Mouse (Mus musculus) stomach, postnatal 0 days (tissue): ENCODE results near the gene Arl8b. TPM values are rescaled to one million over a fixed set of nuclear protein-coding genes. Genes with fewer than 3 reads are reported as not detected.

ENCODE experiments used
- ATAC-seq: fragments of 200-750 bp; cut with Nextera tagmentation; 2 replicates; pipeline ENCODE4 v1.8.0; 2017; ENCODE audit not compliant: low FRiP score, low TSS enrichment
- DNase-seq: peaks from one replicate; pipeline ENCODE4 v3.0.0-alpha.2; 2016; ENCODE audit warnings: low spot score
- H3K27ac ChIP-seq: fragments of 300-500 bp; sonication (generic); replicated peaks from 2 replicates; pipeline ENCODE4 v1.5.1; 2014; ENCODE audit warnings: mild to moderate bottlenecking, control low read depth
- H3K27me3 ChIP-seq: fragments of 300-500 bp; sonication (generic); 2 replicates; pipeline ENCODE4 v1.6.1; 2014; ENCODE audit warnings: low read length; ENCODE audit not compliant: control insufficient read depth, insufficient read depth
- H3K36me3 ChIP-seq: fragments of 300-500 bp; sonication (generic); 2 replicates; pipeline ENCODE4 v1.6.1; 2014; ENCODE audit warnings: low read length, mixed read lengths; ENCODE audit not compliant: control insufficient read depth, insufficient read depth
- H3K4me1 ChIP-seq: fragments of 300-500 bp; sonication (generic); replicated peaks from 2 replicates; pipeline ENCODE4 v1.6.1; 2014; ENCODE audit warnings: antibody characterized with exemption; ENCODE audit not compliant: control insufficient read depth, insufficient read depth
- H3K4me2 ChIP-seq: fragments of 300-500 bp; sonication (generic); replicated peaks from 2 replicates; pipeline ENCODE4 v1.6.1; 2014; ENCODE audit warnings: low read depth, mild to moderate bottlenecking, control low read depth, moderate library complexity
- H3K4me3 ChIP-seq: fragments of 300-500 bp; sonication (generic); 2 replicates; pipeline ENCODE4 v1.5.1; 2014; ENCODE audit warnings: low read depth, low read length, control low read depth
- H3K9ac ChIP-seq: fragments of 300-500 bp; sonication (generic); 2 replicates; pipeline ENCODE4 v1.6.1; 2014; ENCODE audit warnings: mild to moderate bottlenecking, low read length, control low read depth, mixed read lengths
- H3K9me3 ChIP-seq: fragments of 300-500 bp; sonication (generic); 2 replicates; pipeline ENCODE4 v1.6.1; 2016; ENCODE audit warnings: low read length; ENCODE audit not compliant: control insufficient read depth
- CTCF ChIP-seq: IDR thresholded peaks from 2 replicates; pipeline ENCODE4 v1.5.1; 2016; ENCODE audit warnings: antibody characterized with exemption, low read depth, mild to moderate bottlenecking, moderate library complexity
- EP300 ChIP-seq: optimal IDR thresholded peaks from 2 replicates; pipeline ENCODE3; 2016; ENCODE audit warnings: antibody characterized with exemption
- WGBS: fragments of 180-500 bp; shearing (Covaris S2); extraction: QIAGEN DNeasy Blood & Tissue Kit; methylation state at CpG from one replicate; pipeline ENCODE4 v1.1.7; 2014; 5-methylcytosine and 5-hydroxymethylcytosine counted together
- polyA plus RNA-seq: library from polyadenylated mRNA; unstranded; fragments of >200 nt; fragmentation: Nextera tagmentation; extraction: Ambion mirVana; gene quantifications from 2 replicates; pipeline ENCODE4 v1.2.1, GENCODE M21; 2015

Arl8b gene
- polyA plus RNA-seq, result 57.5 and 60.5 TPM in 2 replicates

DNA sequence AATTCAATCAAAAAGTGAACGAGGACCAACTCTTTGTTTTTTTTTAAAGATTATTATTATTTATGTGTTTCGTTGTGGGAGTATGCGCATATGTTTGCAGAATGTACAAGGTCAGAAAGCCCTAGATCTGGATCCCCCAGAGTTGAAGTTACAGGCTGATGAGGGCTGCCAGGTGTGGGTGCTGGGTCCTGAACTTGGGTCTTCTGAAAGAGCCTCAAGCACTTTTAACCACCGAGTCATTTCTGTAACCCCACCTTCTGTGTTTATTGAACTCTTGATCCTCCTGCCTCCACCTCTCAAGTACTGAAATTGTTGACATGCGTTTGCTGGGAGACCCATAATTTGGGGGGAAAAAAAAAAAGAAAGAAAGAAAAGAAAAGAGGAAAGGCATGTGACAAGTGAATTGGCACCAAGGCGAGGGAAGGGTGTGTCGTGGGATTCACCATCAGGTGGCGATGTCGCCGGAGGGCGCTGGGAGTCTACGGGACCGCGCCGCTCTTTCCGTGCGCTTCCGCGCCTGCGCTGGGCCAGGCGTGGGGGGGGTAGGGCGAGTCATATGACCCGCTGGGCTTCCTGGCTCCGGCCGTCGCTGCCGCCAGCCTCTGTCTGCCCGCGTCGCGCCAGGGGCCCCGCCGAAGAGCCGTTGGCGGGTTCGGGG is at the start of gene Arl8b:
TSS of gene Arl8b (plus strand) at position 574 of the 658 bp plus-strand sequence.
- H3K4me1 ChIP-seq, result peaks cover 4% of the 10 kb centered on the region; the same call in 1 of the 2 replicates
- H3K27me3 ChIP-seq, result no peaks in the 10 kb centered on the region
- TF ChIP-seq CTCF (peak; percentile 96), EP300 (no peak)
- WGBS, result 12% methylated on average over 28 of the region's 36 CpGs
- H3K4me3 ChIP-seq, result peak within 1 kb of the TSS; percentile 100
- peak within 1 kb of the TSS; percentile 95 for H3K27ac ChIP-seq
- H3K4me2 ChIP-seq, result peak within 1 kb of the TSS; percentile 84
- DNase-seq, result peak; percentile 97
- ATAC-seq, result peak; percentile 96
- H3K36me3 ChIP-seq, result no peaks in the 10 kb centered on the region
- no peaks in the 10 kb centered on the region for H3K9me3 ChIP-seq
- H3K9ac ChIP-seq, result peak within 1 kb of the TSS; percentile 99

DNA sequence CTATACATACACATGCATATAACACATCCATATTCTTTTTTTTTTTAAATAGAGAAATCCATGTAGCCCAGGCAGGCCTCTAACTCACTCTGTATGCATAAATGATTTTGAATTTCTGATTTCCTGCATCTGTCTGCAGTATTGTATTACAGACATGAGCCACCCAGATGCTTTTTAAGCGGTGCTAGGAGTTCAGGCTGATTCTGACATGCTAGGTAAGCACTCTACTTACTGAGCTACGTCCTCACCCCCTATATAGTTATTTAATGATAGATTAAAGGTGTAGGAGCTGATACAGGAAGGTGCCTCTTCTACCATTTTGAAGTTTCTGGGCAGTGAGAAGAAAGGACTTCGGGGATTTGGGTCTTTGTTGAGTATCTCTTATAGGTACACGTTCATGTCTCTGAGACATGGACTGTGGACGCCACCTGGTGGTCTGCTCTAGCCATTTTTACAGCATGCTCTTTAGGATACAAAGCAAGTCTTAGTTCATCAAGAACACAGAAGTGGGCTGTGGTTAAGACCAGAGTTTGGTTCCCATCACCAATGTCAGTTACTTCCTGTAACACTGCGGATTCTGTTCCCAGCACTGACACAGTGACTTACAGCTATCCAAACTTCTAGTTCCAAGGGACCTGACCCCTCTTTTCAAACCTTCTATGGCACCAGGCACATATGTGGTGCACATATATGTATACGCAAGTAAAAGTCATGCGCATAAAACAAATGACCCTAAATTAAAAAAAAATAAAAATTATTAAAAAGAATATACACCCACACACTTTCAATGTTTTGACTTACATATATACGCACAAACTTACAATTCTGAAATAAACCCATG is 46.8 kb upstream of the Arl8b start:
- peak; percentile 65; the same call in 1 of the 2 replicates for ATAC-seq
- H3K27ac ChIP-seq, result no peak overlapping the region
- H3K9ac ChIP-seq, result no peak overlapping the region
- H3K4me1 ChIP-seq, result no peaks in the 10 kb centered on the region
- 49% methylated on average over 9 of the region's 9 CpGs for WGBS
- peak; percentile 80 for DNase-seq
- H3K9me3 ChIP-seq, result no peaks in the 10 kb centered on the region
- TF ChIP-seq EP300, result no peak
- TF ChIP-seq CTCF, result peak; percentile 87
- no peak overlapping the region for H3K4me3 ChIP-seq
- no peaks in the 10 kb centered on the region for H3K36me3 ChIP-seq
- no peaks in the 10 kb centered on the region for H3K27me3 ChIP-seq
- no peak overlapping the region for H3K4me2 ChIP-seq

DNA sequence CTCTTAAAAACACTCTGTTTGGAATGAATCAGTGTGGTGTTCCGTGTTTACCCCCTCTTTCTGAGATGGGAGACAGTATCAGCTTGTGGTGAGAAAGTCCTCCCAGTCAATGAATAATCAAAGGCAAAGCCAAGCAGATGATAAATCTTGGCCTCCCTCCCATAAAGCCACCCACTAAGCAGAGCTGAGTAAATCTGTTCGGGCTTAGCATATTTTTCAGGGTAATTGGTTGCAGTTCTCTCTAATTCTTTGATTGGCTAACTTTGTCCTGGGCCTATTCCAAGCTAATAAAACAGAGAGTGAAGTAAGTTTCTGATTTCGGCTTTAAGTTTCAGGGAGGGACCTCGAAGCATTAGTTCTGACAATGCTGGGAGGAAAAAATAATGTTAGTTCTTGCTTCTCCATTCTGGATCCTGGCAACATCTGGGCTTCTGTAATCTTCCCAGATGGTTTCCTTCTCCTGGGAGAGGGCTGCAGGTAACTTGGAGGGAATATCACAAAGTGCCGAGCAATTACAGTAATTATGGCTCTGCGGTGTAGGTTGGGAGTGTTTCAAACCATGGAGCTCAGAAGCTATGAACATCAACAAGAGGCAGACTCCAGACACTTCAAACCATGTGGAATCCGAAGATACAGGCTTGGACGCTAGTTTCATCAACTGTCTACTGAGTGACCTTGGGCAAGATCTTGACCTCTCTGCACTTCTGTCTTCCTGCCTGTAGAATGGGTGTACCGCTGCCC is 44.3 kb upstream of the Arl8b start:
- Histone ChIP-seq H3K4me1 (no peaks in the 10 kb centered on the region), H3K27me3 (no peaks in the 10 kb centered on the region), H3K4me2 (no peak overlapping the region), H3K4me3 (no peak overlapping the region), H3K36me3 (no peaks in the 10 kb centered on the region), H3K9me3 (no peaks in the 10 kb centered on the region), H3K9ac (no peak overlapping the region), H3K27ac (no peak overlapping the region)
- ATAC-seq, result no peak
- 47% methylated on average over 9 of the region's 9 CpGs for WGBS
- DNase-seq, result no peak
- TF ChIP-seq CTCF, result no peak
- TF ChIP-seq EP300, result no peak

DNA sequence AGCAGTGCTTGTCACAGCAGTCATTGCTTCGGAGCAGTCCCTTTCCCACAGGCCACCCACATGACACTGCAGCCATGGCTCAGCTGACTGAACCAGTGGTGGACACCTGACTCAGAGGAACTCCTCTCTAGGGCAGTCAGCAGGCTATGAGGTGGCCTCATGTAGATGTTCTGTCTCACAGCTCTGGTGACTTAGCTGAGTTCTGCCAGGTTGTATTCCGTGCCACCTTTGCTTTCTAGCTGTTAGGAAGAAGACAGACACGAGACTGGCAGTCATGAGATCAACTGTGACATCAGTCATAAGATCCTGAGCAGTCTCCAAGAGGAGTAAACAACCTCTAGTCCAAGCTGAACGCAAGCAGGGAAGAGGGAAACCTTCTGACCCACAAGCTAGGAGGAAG is 42.3 kb upstream of the Arl8b start:
- Histone ChIP-seq H3K4me1 (no peaks in the 10 kb centered on the region), H3K27me3 (no peaks in the 10 kb centered on the region), H3K4me3 (no peak overlapping the region), H3K36me3 (no peaks in the 10 kb centered on the region), H3K4me2 (no peak overlapping the region), H3K9me3 (no peaks in the 10 kb centered on the region), H3K27ac (no peak overlapping the region), H3K9ac (no peak overlapping the region)
- no peak for ATAC-seq
- 67% methylated on average over 4 of the region's 4 CpGs for WGBS
- TF ChIP-seq EP300 (no peak), CTCF (no peak)
- DNase-seq, result no peak

DNA sequence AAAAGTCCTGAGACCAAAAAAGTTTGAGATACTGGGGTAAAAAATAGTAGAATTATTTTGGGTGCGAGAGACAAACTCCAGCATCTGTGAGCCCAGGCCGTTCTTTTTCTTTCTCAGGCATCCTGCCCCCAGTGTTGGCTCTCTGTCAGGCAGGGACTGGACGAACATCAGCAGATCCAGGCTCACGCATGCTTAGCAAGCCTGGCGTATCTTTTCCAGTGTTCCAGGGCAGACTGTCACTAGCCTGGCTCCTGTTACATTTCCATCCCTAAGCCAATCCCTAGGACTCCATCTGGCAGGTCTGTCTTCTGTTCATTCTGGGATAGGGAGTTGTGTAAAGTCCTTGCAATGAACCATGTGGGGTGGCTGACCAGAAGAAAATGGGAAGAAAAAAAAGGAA is 39.2 kb upstream of the Arl8b start:
- no peak overlapping the region for H3K9ac ChIP-seq
- H3K4me1 ChIP-seq, result no peaks in the 10 kb centered on the region
- H3K27ac ChIP-seq, result no peak overlapping the region
- TF ChIP-seq EP300 (no peak), CTCF (no peak)
- WGBS, result 71% methylated on average over 5 of the region's 5 CpGs
- no peaks in the 10 kb centered on the region for H3K9me3 ChIP-seq
- no peak overlapping the region for H3K4me3 ChIP-seq
- H3K36me3 ChIP-seq, result no peaks in the 10 kb centered on the region
- no peak overlapping the region for H3K4me2 ChIP-seq
- DNase-seq (no peak), ATAC-seq (no peak)
- no peaks in the 10 kb centered on the region for H3K27me3 ChIP-seq
